Mouse (Mus musculus): ENCODE data around the gene Ppil1.

DNA sequence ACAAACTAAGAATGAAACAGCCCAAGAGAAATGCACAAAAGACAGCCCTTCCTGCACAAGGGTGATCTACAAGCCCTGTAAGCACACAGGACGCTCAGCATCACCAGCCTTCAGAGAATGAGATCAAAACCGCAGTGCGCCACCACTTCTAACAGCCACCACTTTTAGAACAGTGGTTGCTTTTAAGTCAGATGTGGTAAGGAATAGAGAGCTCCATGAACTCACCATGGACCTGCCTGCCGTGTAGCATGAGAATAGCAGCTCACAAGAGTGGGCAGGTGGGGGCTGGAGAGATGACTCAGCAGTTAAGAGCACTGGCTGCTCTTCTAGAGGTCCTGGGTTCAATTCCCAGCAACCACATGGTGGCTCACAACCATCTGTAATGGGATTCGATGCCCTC, 16.4 kb upstream of the Ppil1 start:
- TF ChIP-seq TCF12 (IDR thresholded peaks at IDR 0.05; ENCODE audit: insufficient read depth, poor library complexity, severe bottlenecking) = no peak
- TF ChIP-seq MAX (IDR thresholded peaks at IDR 0.05; ENCODE audit: low read depth) = no peak
- no peak for TF ChIP-seq USF1 (IDR thresholded peaks at IDR 0.05; ENCODE audit: low read depth)
- TF ChIP-seq MYOG (IDR thresholded peaks at IDR 0.05; ENCODE audit: control insufficient read depth in 1 of 3, insufficient read depth in 1 of 3, insufficient read length in 2 of 3, low read depth in 2 of 3) = no peak
- no peak for TF ChIP-seq POLR2A (IDR thresholded peaks at IDR 0.05; ENCODE audit: insufficient read length, low read depth)

Data from myocyte (in vitro differentiated cells).